In genomic region chr11:85893400-85894135, GRCm38 (mm10) we compare ENCODE assay signal across 21 mouse cellular contexts. TPM values are rescaled to one million over a fixed set of nuclear protein-coding genes. Genes with fewer than 3 reads are reported as not detected.
DNase-seq lines count a peak whose midpoint lies in the region; ATAC-seq and TF ChIP-seq lines count a peak whose summit lies in the region.
"Had no signal": no experiment of that assay in that cellular context is flagged by ENCODE, and none has a peak within 500 bp of the region (broad histone marks: within the 10 kb centered on the region; RNA-seq: fewer than 3 reads in every experiment).

No protein-coding gene starts in this region.

- ATAC-seq in forebrain, postnatal 0 days = no peak
- ATAC-seq in midbrain, embryonic 14.5 days (ENCODE audit: low FRiP score, low TSS enrichment) = no peak
- no peak for ATAC-seq in midbrain, postnatal 0 days (ENCODE audit: low FRiP score)
- ATAC-seq in limb, embryonic 13.5 days (ENCODE audit: low FRiP score, low read depth) = no peak
- ATAC-seq: liver, postnatal 0 days had no signal

- no peak overlapping the region for H3K9ac ChIP-seq in forebrain, postnatal 0 days
- no peak overlapping the region for H3K9ac ChIP-seq in midbrain, embryonic 14.5 days (replicated peaks; ENCODE audit: low read length)
- no peak overlapping the region for H3K9ac ChIP-seq in midbrain, postnatal 0 days (replicated peaks; ENCODE audit: low read length, poor library complexity, severe bottlenecking)
- peak overlapping the region; percentile 77 for H3K9ac ChIP-seq in limb, embryonic 13.5 days
- H3K9ac ChIP-seq: embryonic facial prominence, embryonic 13.5 days; forebrain, embryonic 12.5 days; hindbrain, embryonic 15.5 days; liver, postnatal 0 days had no signal

- no peak overlapping the region for H3K27ac ChIP-seq in forebrain, postnatal 0 days (ENCODE audit: low read depth, low read length)
- no peak overlapping the region for H3K27ac ChIP-seq in forebrain, embryonic 10.5 days
- no peak overlapping the region for H3K27ac ChIP-seq in midbrain, embryonic 14.5 days (replicated peaks; ENCODE audit: low read depth, low read length)
- no peak overlapping the region for H3K27ac ChIP-seq in midbrain, postnatal 0 days (ENCODE audit: low read depth, low read length)
- H3K27ac ChIP-seq in limb, embryonic 13.5 days = peak overlapping the region; percentile 93; the same call in 1 of the 2 replicates
- H3K27ac ChIP-seq: embryonic facial prominence, embryonic 13.5 days; forebrain, embryonic 12.5 days; hindbrain, embryonic 15.5 days had no signal

- peaks cover 87% of the 10 kb centered on the region for H3K27me3 ChIP-seq in forebrain, postnatal 0 days (ENCODE audit: insufficient read depth, low read length)
- H3K27me3 ChIP-seq in forebrain, embryonic 10.5 days (ENCODE audit: poor library complexity, severe bottlenecking) = peaks cover 100% of the 10 kb centered on the region
- peaks cover 82% of the 10 kb centered on the region for H3K27me3 ChIP-seq in midbrain, embryonic 14.5 days (ENCODE audit: control insufficient read depth, insufficient read depth, low read length)
- peaks cover 84% of the 10 kb centered on the region for H3K27me3 ChIP-seq in midbrain, postnatal 0 days (ENCODE audit: insufficient read depth, low read length)
- peaks cover 66% of the 10 kb centered on the region for H3K27me3 ChIP-seq in limb, embryonic 13.5 days
- peaks cover 7% of the 10 kb centered on the region; the same call in 1 of the 2 replicates for H3K27me3 ChIP-seq in splenic B cell, adult 2 months (ENCODE audit: control insufficient read depth, insufficient read depth, low read length, poor library complexity, severe bottlenecking)

- WGBS in forebrain, postnatal 0 days = 5% methylated on average over 13 of the region's 13 CpGs
- under 1% methylated on average over 13 of the region's 13 CpGs for WGBS in forebrain, embryonic 10.5 days
- WGBS in midbrain, embryonic 14.5 days = 2% methylated on average over 13 of the region's 13 CpGs
- 3% methylated on average over 13 of the region's 13 CpGs for WGBS in midbrain, postnatal 0 days
- 14% methylated on average over 13 of the region's 13 CpGs for WGBS in limb, embryonic 13.5 days

- intact Hi-C loops in left cerebral cortex, postnatal 10 days (cut with DNase I) = no loop called here

- TF ChIP-seq CTCF in forebrain, postnatal 0 days (IDR thresholded peaks at IDR 0.05; ENCODE audit: low read depth) = no peak
- no peak for TF ChIP-seq CTCF in midbrain, postnatal 0 days (IDR thresholded peaks at IDR 0.05)

- H3K9me3 ChIP-seq in forebrain, postnatal 0 days (ENCODE audit: low read length) = no peaks in the 10 kb centered on the region
- no peaks in the 10 kb centered on the region for H3K9me3 ChIP-seq in forebrain, embryonic 10.5 days
- no peaks in the 10 kb centered on the region for H3K9me3 ChIP-seq in midbrain, embryonic 14.5 days (ENCODE audit: control insufficient read depth, low read length)
- no peaks in the 10 kb centered on the region for H3K9me3 ChIP-seq in midbrain, postnatal 0 days (ENCODE audit: low read length)
- H3K9me3 ChIP-seq in limb, embryonic 13.5 days = no peaks in the 10 kb centered on the region
- H3K9me3 ChIP-seq: embryonic facial prominence, embryonic 13.5 days; forebrain, embryonic 12.5 days; hindbrain, embryonic 15.5 days had no signal

- H3K4me3 ChIP-seq in forebrain, postnatal 0 days (ENCODE audit: low read depth, low read length) = no peak overlapping the region
- H3K4me3 ChIP-seq in forebrain, embryonic 10.5 days = no peak overlapping the region
- no peak overlapping the region for H3K4me3 ChIP-seq in midbrain, embryonic 14.5 days (replicated peaks; ENCODE audit: low read depth, low read length)
- H3K4me3 ChIP-seq in midbrain, postnatal 0 days (ENCODE audit: low read depth, low read length) = no peak overlapping the region
- peak overlapping the region; percentile 43 for H3K4me3 ChIP-seq in limb, embryonic 13.5 days
- H3K4me3 ChIP-seq: embryonic facial prominence, embryonic 13.5 days; forebrain, embryonic 12.5 days; hindbrain, embryonic 15.5 days had no signal

- H3K4me2 ChIP-seq in forebrain, postnatal 0 days (ENCODE audit: low read depth) = no peak overlapping the region
- no peak overlapping the region for H3K4me2 ChIP-seq in midbrain, embryonic 14.5 days (ENCODE audit: low read length)
- H3K4me2 ChIP-seq in midbrain, postnatal 0 days (ENCODE audit: low read depth, low read length, poor library complexity, severe bottlenecking) = no peak overlapping the region
- H3K4me2 ChIP-seq in limb, embryonic 13.5 days (replicated peaks) = peak overlapping the region; percentile 76
- H3K4me2 ChIP-seq: embryonic facial prominence, embryonic 13.5 days; forebrain, embryonic 12.5 days; hindbrain, embryonic 15.5 days had no signal

- H3K36me3 ChIP-seq in forebrain, postnatal 0 days (ENCODE audit: insufficient read depth) = no peaks in the 10 kb centered on the region
- H3K36me3 ChIP-seq in forebrain, embryonic 10.5 days (replicated peaks) = no peaks in the 10 kb centered on the region
- H3K36me3 ChIP-seq in midbrain, embryonic 14.5 days (ENCODE audit: control insufficient read depth, insufficient read depth, low read length) = no peaks in the 10 kb centered on the region
- H3K36me3 ChIP-seq in midbrain, postnatal 0 days (ENCODE audit: insufficient read depth, low read length) = no peaks in the 10 kb centered on the region
- H3K36me3 ChIP-seq in limb, embryonic 13.5 days = peaks cover 6% of the 10 kb centered on the region
- no peaks in the 10 kb centered on the region for H3K36me3 ChIP-seq in splenic B cell, adult 2 months (ENCODE audit: control insufficient read depth, insufficient read depth, low read length, poor library complexity, severe bottlenecking)
- H3K36me3 ChIP-seq: embryonic facial prominence, embryonic 13.5 days; forebrain, embryonic 12.5 days; hindbrain, embryonic 15.5 days had no signal

- peak; percentile 11 for DNase-seq in forebrain, postnatal 0 days
- DNase-seq in forebrain, embryonic 10.5 days (ENCODE audit: extremely low spot score, low spot score) = no peak
- peak; percentile 45 for DNase-seq in midbrain, embryonic 14.5 days
- no peak for DNase-seq in midbrain, postnatal 0 days (ENCODE audit: low spot score)
- peak; percentile 30 for DNase-seq in splenic B cell, adult 2 months (ENCODE audit: low read depth, low spot score)
- no peak for DNase-seq in cerebellum, postnatal 14 days
- no peak for DNase-seq in left cerebral cortex, postnatal 10 days (ENCODE audit: extremely low spot score in 1 of 2, low spot score in 2 of 2)
- DNase-seq: cerebellum, adult 9-10 months; heart, adult 11 months; kidney, adult 9 months; liver, postnatal 0 days; right cerebral cortex, postnatal 4 days; thymus, postnatal 36 days had no signal

- H3K4me1 ChIP-seq in forebrain, postnatal 0 days (ENCODE audit: insufficient read depth) = no peaks in the 10 kb centered on the region
- peaks cover 51% of the 10 kb centered on the region for H3K4me1 ChIP-seq in forebrain, embryonic 10.5 days
- 0 out of 2 replicates have a peak, but pooled peaks cover 4% of the 10 kb centered on the region for H3K4me1 ChIP-seq in midbrain, embryonic 14.5 days (ENCODE audit: control insufficient read depth, insufficient read depth, low read length)
- 0 out of 2 replicates have a peak, but pooled peaks cover 2% of the 10 kb centered on the region for H3K4me1 ChIP-seq in midbrain, postnatal 0 days (ENCODE audit: insufficient read depth, low read length)
- H3K4me1 ChIP-seq in limb, embryonic 13.5 days = peaks cover 90% of the 10 kb centered on the region

RNA-seq across cellular contexts. Expression of gene Tbx4, which starts 7.3 kb away (rescaled TPM):
- 0.15 and 0.33 TPM in 2 replicates for total RNA-seq in forebrain, postnatal 0 days (2014; rRNA removed)
- polyA plus RNA-seq in forebrain, postnatal 0 days (2015; fragmentation: Nextera tagmentation; extraction: Ambion mirVana) = 0.19 TPM in 2 replicates
- polyA plus RNA-seq in forebrain, embryonic 10.5 days (2016; fragmentation: Nextera tagmentation; extraction: Ambion mirVana) = 0.25 and 0.30 TPM in 2 replicates
- polyA plus RNA-seq in midbrain, embryonic 14.5 days (2014; fragmentation: Nextera tagmentation; extraction: Ambion mirVana) = 0.21 and 0.22 TPM in 2 replicates
- 0.05 and 0.27 TPM in 2 replicates for total RNA-seq in midbrain, postnatal 0 days (2014; rRNA removed)
- 0.20 and 0.37 TPM in 2 replicates for polyA plus RNA-seq in midbrain, postnatal 0 days (2015; fragmentation: Nextera tagmentation; extraction: Ambion mirVana)
- 25.1 and 29.3 TPM in 2 replicates for polyA plus RNA-seq in limb, embryonic 13.5 days (2015; fragmentation: Nextera tagmentation; extraction: Ambion mirVana)
- total RNA-seq in left cerebral cortex, postnatal 10 days (2021) = under 1 TPM; 0.49 to 0.58 TPM
- total RNA-seq: adrenal gland, adult 18-20 months had no signal
- polyA plus RNA-seq: liver, postnatal 0 days had no signal

RNA-seq across cellular contexts. Expression of gene Gm11444, which starts 43.4 kb away (rescaled TPM):
- not detected in 2 replicates for total RNA-seq in forebrain, postnatal 0 days (2014; rRNA removed)
- not detected in 2 replicates for polyA plus RNA-seq in forebrain, postnatal 0 days (2015; fragmentation: Nextera tagmentation; extraction: Ambion mirVana)
- not detected in 2 replicates for polyA plus RNA-seq in forebrain, embryonic 10.5 days (2016; fragmentation: Nextera tagmentation; extraction: Ambion mirVana)
- not detected in 2 replicates for polyA plus RNA-seq in midbrain, embryonic 14.5 days (2014; fragmentation: Nextera tagmentation; extraction: Ambion mirVana)
- total RNA-seq in midbrain, postnatal 0 days (2014; rRNA removed) = not detected in 2 replicates
- polyA plus RNA-seq in midbrain, postnatal 0 days (2015; fragmentation: Nextera tagmentation; extraction: Ambion mirVana) = not detected in 2 replicates
- polyA plus RNA-seq in limb, embryonic 13.5 days (2015; fragmentation: Nextera tagmentation; extraction: Ambion mirVana) = 0.28 TPM in 1 of 2 replicates, not detected in the other
- not detected for total RNA-seq in left cerebral cortex, postnatal 10 days (2021)
- total RNA-seq: adrenal gland, adult 18-20 months; left cerebral cortex, postnatal 14 days had no signal
- polyA plus RNA-seq: embryonic facial prominence, embryonic 13.5 days; forebrain, embryonic 12.5 days; heart, postnatal 0 days; hindbrain, embryonic 15.5 days; liver, postnatal 0 days; stomach, embryonic 16.5 days had no signal

Comparison
In these comparisons a context has a peak if more than half of its experiments do, and no peak if none do; other contexts are left out.
1. DNase-seq: peak in forebrain, postnatal 0 days (single experiment), midbrain, embryonic 14.5 days (single experiment) and splenic B cell, adult 2 months (single experiment); none in forebrain, embryonic 10.5 days (single experiment), midbrain, postnatal 0 days (single experiment), cerebellum, postnatal 14 days (0 of 2) and left cerebral cortex, postnatal 10 days (0 of 2).
2. RNA of gene Tbx4, which starts 7.3 kb away (polyA plus RNA-seq): 25.1 to 29.3 TPM in limb, embryonic 13.5 days; 0.25 to 0.30 TPM in forebrain, embryonic 10.5 days, 0.21 to 0.22 TPM in midbrain, embryonic 14.5 days, 0.20 to 0.37 TPM in midbrain, postnatal 0 days and 0.19 TPM in forebrain, postnatal 0 days; every median in the first group is over 10 times any median in the second.